Mouse (Mus musculus) small intestine, adult 2 months (tissue): Measurements from ENCODE around the gene Cyp2r1. TPM values are rescaled to one million over a fixed set of nuclear protein-coding genes. Genes with fewer than 3 reads are reported as not detected.

Experiments used
- H3K27ac ChIP-seq: fragments of 200-500 bp; 2 replicates; pipeline ENCODE4 v1.5.1; 2012; ENCODE audit warnings: low read depth, low read length, control low read depth, inconsistent platforms; ENCODE audit not compliant: insufficient read depth
- H3K27me3 ChIP-seq: fragments of 200-500 bp; 2 replicates; pipeline ENCODE4 v1.6.1; 2012; ENCODE audit warnings: mild to moderate bottlenecking, moderate library complexity, low read length, inconsistent platforms; ENCODE audit not compliant: control insufficient read depth, insufficient read depth
- H3K36me3 ChIP-seq: fragments of 200-500 bp; 2 replicates; pipeline ENCODE4 v1.6.1; 2012; ENCODE audit warnings: mild to moderate bottlenecking, low read length, control low read depth, inconsistent platforms; ENCODE audit not compliant: control insufficient read depth, insufficient read depth
- H3K4me1 ChIP-seq: fragments of 200-500 bp; 2 replicates; pipeline ENCODE4 v1.6.1; 2012; ENCODE audit warnings: low read length, inconsistent platforms, mixed read lengths; ENCODE audit not compliant: control insufficient read depth, insufficient read depth, insufficient read length
- H3K4me3 ChIP-seq: fragments of 200-500 bp; 2 replicates; pipeline ENCODE4 v1.5.1; 2012; ENCODE audit warnings: low read depth, mild to moderate bottlenecking, control low read depth, inconsistent platforms, low read length, moderate library complexity
- CTCF ChIP-seq: fragments of 200-500 bp; IDR thresholded peaks from 2 replicates; pipeline ENCODE4 v1.5.1; 2012; ENCODE audit warnings: low read depth, mild to moderate bottlenecking, control low read depth, inconsistent platforms, low read length, moderate library complexity, mixed read lengths; ENCODE audit not compliant: insufficient replicate concordance, insufficient read length; ENCODE audit errors: extremely low read depth
- POLR2A ChIP-seq: fragments of 200-500 bp; IDR thresholded peaks from 2 replicates; pipeline ENCODE4 v1.6.1; 2012; ENCODE audit warnings: low read depth, mild to moderate bottlenecking, control low read depth, inconsistent platforms, low read length, moderate library complexity
- WGBS: fragments of 180-500 bp; shearing (Covaris S2); methylation state at CpG from one replicate; pipeline ENCODE4 v1.1.7; 2018; 5-methylcytosine and 5-hydroxymethylcytosine counted together
- polyA plus RNA-seq: library from polyadenylated mRNA; depleted of rRNA; stranded (reverse); fragments of >200 nt; gene quantifications from 2 replicates; pipeline ENCODE4 v1.2.3, GENCODE M21; 2012; rRNA removed

Cyp2r1 gene
- polyA plus RNA-seq, 1 experiment, result 0.44 TPM

DNA sequence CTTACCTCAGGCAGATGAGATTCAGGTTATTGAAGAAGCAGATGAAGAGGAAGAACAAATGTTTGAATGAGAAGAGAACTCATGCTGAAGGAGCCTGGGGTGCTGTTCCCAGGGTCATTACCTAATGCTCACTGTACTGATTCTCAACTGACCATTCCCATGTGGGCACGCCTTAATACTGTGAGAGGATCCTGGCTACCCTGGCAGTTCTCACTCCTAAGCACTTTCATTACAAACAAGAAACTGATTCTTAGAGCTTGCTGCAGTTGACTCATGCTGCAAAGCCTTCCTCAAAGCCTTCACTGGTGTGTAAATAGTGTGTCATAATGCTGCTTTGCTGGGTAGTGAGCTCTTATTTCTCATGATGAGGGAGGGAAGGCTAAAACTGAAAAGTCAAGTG, 26.6 kb downstream of the Cyp2r1 start:
- Histone ChIP-seq H3K4me3 (no peak overlapping the region), H3K27me3 (no peaks in the 10 kb centered on the region), H3K27ac (no peak overlapping the region), H3K4me1 (no peaks in the 10 kb centered on the region), H3K36me3 (0 out of 2 replicates have a peak, but pooled peaks cover 4% of the 10 kb centered on the region)
- WGBS, result 95% methylated on average over 1 of the region's 1 CpGs
- TF ChIP-seq POLR2A, result no peak
- no peak for TF ChIP-seq CTCF

GRCm38 (mm10) chr7:114526245-114526644, 36.5 kb downstream of the Cyp2r1 start:
- no peak overlapping the region for H3K27ac ChIP-seq
- TF ChIP-seq POLR2A (no peak), CTCF (no peak)
- H3K27me3 ChIP-seq, result no peaks in the 10 kb centered on the region
- H3K4me1 ChIP-seq, result no peaks in the 10 kb centered on the region
- no peak overlapping the region for H3K4me3 ChIP-seq
- 73% methylated on average over 1 of the region's 1 CpGs for WGBS
- H3K36me3 ChIP-seq, result no peaks in the 10 kb centered on the region

GRCm38 (mm10) chr7:114520122-114520521, 42.6 kb downstream of the Cyp2r1 start:
- 100% methylated on average over 1 of the region's 1 CpGs for WGBS
- no peak for TF ChIP-seq POLR2A
- TF ChIP-seq CTCF, result no peak
- Histone ChIP-seq H3K4me1 (no peaks in the 10 kb centered on the region), H3K27me3 (no peaks in the 10 kb centered on the region), H3K27ac (no peak overlapping the region), H3K36me3 (no peaks in the 10 kb centered on the region), H3K4me3 (no peak overlapping the region)

DNA sequence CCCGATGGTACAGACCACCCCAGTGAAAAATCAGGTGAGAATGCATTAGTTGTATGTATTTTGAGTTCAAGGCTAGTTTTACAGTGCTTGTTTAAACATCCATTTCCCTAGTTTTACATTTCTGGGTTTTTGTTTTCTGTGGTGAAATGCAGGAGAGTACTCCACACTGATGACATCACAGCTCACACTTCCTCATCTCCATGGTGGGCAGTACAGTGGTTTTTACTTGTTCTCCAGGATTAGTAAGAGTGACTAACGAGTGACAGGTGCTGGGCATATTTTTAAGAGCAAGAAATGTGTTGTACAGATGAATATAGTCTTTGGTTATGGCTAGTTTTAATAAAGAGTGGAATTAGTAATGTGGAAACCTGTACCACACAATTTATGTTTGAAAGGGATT, 53.9 kb downstream of the Cyp2r1 start:
- no peak overlapping the region for H3K27ac ChIP-seq
- TF ChIP-seq CTCF (no peak), POLR2A (no peak)
- WGBS, result 84% methylated on average over 2 of the region's 2 CpGs
- H3K4me1 ChIP-seq, result no peaks in the 10 kb centered on the region
- H3K36me3 ChIP-seq, result 0 out of 2 replicates have a peak, but pooled peaks cover 2% of the 10 kb centered on the region
- no peaks in the 10 kb centered on the region for H3K27me3 ChIP-seq
- H3K4me3 ChIP-seq, result no peak overlapping the region

Other genes starting within 250 kb of the Cyp2r1 start
- gene Pde3b, start 147.7 kb downstream of the Cyp2r1 start, polyA plus RNA-seq, result 2.1 and 2.6 TPM in 2 replicates
- gene Calca, start 73.4 kb upstream of the Cyp2r1 start, polyA plus RNA-seq, result not detected in 2 replicates
- 1.2 and 1.5 TPM in 2 replicates for gene Calcb, start 155.7 kb upstream of the Cyp2r1 start, polyA plus RNA-seq
- 1.4 and 1.9 TPM in 2 replicates for gene Insc, start 180.7 kb upstream of the Cyp2r1 start, polyA plus RNA-seq